Mouse (Mus musculus): ENCODE data around the gene Crmp1.

DNA sequence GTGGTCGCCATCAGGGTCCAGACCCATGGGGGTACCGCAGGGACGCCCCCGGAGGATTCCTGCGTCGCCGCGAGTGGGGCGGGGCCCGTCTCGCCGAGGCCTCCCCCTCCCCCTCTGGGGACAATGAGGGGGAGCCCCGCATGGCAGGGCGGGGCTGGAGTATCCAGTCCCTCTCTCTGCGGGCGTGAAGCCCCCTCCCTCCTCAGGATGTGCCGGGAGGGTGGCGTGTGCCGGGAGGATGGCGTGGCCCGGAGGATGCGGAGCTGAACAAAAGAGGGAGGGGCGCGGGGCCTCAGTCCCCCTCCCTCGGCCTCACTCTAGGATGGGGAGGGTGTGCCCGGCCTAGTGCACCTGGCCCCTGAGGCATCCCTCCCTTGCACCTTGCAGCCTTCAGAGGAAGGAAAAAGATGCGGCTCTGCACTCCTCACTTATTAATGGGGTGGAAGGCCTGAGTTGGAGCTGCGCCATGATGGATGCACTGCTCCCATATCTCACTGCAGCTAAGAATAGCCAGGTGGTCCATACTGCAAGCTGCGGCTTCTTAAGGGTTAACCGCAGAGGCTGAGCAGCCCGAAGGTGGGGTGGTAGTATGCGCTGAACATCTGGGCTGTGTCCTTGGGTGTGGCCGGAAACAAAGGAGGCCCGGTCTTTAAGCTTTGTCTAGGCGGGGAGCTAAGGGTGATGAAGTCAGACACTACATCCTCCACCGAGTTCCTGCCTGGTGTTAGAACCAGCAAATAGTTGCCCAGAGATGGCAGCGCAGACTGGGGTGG, 4.6 kb downstream of the Crmp1 start:
- TF ChIP-seq POLR2A (IDR thresholded peaks at IDR 0.05; ENCODE audit: borderline replicate concordance, insufficient read depth, low read length) = no peak
- no peak for TF ChIP-seq CTCF (IDR thresholded peaks at IDR 0.05; ENCODE audit: borderline replicate concordance, insufficient read depth, low read depth, low read length)
